Mouse (Mus musculus) limb, embryonic 12.5 days (tissue): ENCODE measurements at regions not wholly inside any gene's neighbourhood (a gene's known extent, or its start where the extent isn't known, plus 50 kb on each side); places are given as distances from the start of the nearest gene placed in this dataset.

ENCODE experiments used
- ATAC-seq: fragments of 200-750 bp; cut with Nextera tagmentation; 2 replicates; pipeline ENCODE4 v1.8.0; 2017; ENCODE audit warnings: low read depth, moderate TSS enrichment; ENCODE audit not compliant: insufficient number of reproducible peaks, insufficient read depth, low FRiP score, low TSS enrichment
- H3K27ac ChIP-seq: fragments of 300-500 bp; sonication (generic); 2 replicates; pipeline ENCODE4 v1.5.1; 2016; ENCODE audit warnings: mild to moderate bottlenecking, moderate library complexity
- H3K27me3 ChIP-seq: fragments of 300-500 bp; sonication (generic); 2 replicates; pipeline ENCODE4 v1.6.1; 2016; ENCODE audit warnings: mild to moderate bottlenecking, moderate library complexity
- H3K36me3 ChIP-seq: fragments of 300-500 bp; sonication (generic); 2 replicates; pipeline ENCODE4 v1.6.1; 2016; ENCODE audit warnings: mild to moderate bottlenecking, moderate library complexity
- H3K4me1 ChIP-seq: fragments of 300-500 bp; sonication (generic); replicated peaks from 2 replicates; pipeline ENCODE4 v1.6.1; 2016
- H3K4me2 ChIP-seq: fragments of 300-500 bp; sonication (generic); 2 replicates; pipeline ENCODE4 v1.6.1; 2016; ENCODE audit warnings: mild to moderate bottlenecking, moderate library complexity
- H3K4me3 ChIP-seq: fragments of 300-500 bp; sonication (generic); replicated peaks from 2 replicates; pipeline ENCODE4 v1.5.1; 2016; ENCODE audit warnings: mild to moderate bottlenecking
- H3K9ac ChIP-seq: fragments of 300-500 bp; sonication (generic); replicated peaks from 2 replicates; pipeline ENCODE4 v1.6.1; 2016; ENCODE audit warnings: mild to moderate bottlenecking, moderate library complexity
- H3K9me3 ChIP-seq: fragments of 300-500 bp; sonication (generic); 2 replicates; pipeline ENCODE4 v1.6.1; 2016; ENCODE audit warnings: mild to moderate bottlenecking, moderate library complexity
- WGBS: fragments of 180-500 bp; shearing (Covaris S2); methylation state at CpG from one replicate; pipeline ENCODE4 v1.1.7; 2016; 5-methylcytosine and 5-hydroxymethylcytosine counted together

DNA sequence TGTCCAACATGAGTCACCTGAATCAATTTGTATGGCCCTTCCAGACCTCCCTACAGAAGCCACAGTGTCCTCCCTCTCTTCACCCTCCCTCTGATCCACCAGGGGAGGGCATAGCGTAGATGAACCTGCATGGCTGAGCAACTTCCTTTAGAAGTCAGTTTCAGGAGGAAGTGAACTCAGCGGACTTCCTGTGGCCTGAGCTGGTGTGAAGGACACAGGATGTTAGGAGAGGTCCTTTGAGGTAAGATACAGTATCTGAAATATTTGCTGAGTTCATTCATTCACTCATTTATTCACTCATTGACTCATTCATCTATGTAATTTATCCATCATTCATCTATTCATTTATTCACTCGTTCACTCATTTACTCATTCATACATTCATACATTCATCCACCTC, 152.6 kb downstream of the Chst1 start:
- WGBS, result 83% methylated on average over 3 of the region's 3 CpGs
- H3K27me3 ChIP-seq, result no peaks in the 10 kb centered on the region

DNA sequence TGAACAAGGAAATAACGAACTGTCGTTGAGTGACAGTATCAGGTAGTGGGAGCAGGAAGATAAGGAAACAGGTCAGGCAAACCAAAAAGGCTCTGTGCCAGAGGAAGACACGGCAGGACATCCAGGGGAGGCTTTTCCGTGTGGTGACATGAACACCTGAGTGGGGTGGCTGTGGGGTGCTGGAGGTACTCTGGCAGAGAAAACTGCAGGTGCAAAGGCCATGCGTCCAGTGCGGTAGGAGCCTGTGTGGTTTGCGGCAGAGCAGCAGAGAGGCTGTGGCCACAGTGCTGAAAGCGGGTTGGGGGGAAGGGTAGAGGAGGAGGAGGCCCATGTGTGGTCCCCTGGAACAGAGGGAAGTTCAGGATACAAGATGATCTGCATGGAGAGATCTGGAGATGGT, 153.3 kb downstream of the Chst1 start:
- Histone ChIP-seq H3K9ac (no peak overlapping the region), H3K4me3 (no peak overlapping the region), H3K4me1 (no peaks in the 10 kb centered on the region), H3K4me2 (no peak overlapping the region), H3K9me3 (no peaks in the 10 kb centered on the region), H3K36me3 (no peaks in the 10 kb centered on the region), H3K27ac (no peak overlapping the region), H3K27me3 (no peaks in the 10 kb centered on the region)
- 82% methylated on average over 8 of the region's 8 CpGs for WGBS
- no peak for ATAC-seq

More for the DNA sequence above, 152.6 kb downstream of the Chst1 start:
- no peaks in the 10 kb centered on the region for H3K36me3 ChIP-seq
- no peak overlapping the region for H3K4me2 ChIP-seq
- no peaks in the 10 kb centered on the region for H3K4me1 ChIP-seq
- H3K9ac ChIP-seq, result no peak overlapping the region
- ATAC-seq, result no peak
- no peak overlapping the region for H3K4me3 ChIP-seq
- no peaks in the 10 kb centered on the region for H3K9me3 ChIP-seq
- no peak overlapping the region for H3K27ac ChIP-seq

DNA sequence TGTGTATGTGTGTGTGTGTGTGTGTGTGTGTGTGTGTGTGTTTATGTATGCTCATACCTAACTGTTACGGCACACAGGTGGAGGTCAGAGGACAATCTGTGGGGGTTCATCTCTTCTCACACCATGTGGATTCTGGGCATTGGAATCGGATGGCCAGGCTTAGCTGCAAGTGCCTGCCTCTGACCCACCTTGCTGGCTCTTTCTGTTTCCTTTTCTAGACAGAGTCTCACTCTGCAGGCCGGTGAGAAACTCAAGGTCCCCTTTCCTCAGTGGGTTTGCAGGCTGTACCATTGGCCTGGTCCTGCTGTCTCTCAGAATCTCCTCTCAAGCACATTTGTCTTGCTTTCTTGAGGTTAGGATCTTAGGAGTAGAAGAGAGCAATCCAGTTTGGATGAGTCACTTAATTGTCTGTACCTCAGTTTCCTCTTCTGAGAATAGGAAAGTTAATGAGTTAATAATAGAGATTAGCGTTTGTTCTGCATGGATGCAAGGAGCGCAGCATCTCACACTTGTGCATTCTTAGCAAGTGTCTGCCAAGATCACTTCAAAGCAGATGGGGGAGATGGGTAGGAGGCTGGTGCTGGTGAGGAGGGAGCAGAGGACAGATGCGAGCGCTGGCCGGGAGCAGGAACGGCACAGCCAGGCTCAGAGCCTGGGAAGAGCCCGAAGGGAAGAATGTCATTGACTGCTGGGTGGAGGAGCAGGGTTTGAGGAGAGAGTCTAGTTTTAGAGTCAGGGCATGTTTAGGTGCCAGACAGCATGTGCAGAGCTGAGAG, 155.2 kb downstream of the Chst1 start:
- Histone ChIP-seq H3K4me1 (no peaks in the 10 kb centered on the region), H3K27ac (no peak overlapping the region), H3K9me3 (no peaks in the 10 kb centered on the region), H3K4me2 (no peak overlapping the region), H3K4me3 (no peak overlapping the region), H3K9ac (no peak overlapping the region), H3K36me3 (no peaks in the 10 kb centered on the region), H3K27me3 (no peaks in the 10 kb centered on the region)
- WGBS, result 45% methylated on average over 10 of the region's 10 CpGs
- ATAC-seq, result no peak

DNA sequence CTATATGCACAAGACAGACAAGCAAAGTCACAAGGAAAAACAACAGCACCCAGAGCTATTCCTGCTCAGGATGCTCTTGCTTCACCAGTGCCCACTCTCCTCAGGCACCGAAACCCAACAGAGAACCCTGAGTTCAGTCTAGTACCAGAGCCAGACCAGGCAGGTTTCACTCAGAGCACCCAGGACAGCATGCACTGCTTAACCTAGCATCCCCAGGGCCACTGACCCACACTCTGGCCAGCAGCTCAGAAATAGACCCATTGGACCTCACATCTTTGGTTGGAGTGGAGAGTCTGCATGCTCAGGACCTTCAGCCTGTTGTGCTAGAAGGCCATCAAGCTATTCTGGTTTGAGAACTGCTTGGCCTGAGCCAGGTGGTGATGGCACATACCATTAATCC, 157.0 kb downstream of the Chst1 start:
- Histone ChIP-seq H3K9me3 (no peaks in the 10 kb centered on the region), H3K36me3 (no peaks in the 10 kb centered on the region), H3K27me3 (no peaks in the 10 kb centered on the region), H3K4me2 (no peak overlapping the region), H3K27ac (no peak overlapping the region), H3K9ac (no peak overlapping the region), H3K4me1 (no peaks in the 10 kb centered on the region), H3K4me3 (no peak overlapping the region)
- no peak for ATAC-seq
- WGBS, result 94% methylated on average over 1 of the region's 1 CpGs

DNA sequence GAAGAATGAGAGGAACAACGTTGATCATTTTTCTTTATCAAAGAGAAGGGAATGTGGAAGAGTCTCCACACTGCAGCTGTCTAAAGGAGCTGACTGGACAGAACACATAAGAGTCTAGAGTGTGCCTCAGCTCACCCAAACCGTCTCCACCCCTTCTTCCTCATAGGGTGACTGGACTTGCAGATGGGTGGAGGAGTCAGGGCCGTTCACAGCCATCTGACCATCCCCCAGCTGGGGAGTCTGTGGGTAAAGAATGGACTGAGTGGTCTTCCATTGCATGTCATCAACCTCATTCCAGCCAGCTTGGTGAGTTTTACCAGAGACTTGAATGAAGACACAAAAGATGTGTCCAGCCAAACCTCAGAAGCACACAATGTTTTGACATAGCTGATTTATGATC, 156.1 kb upstream of the Syt13 start:
- Histone ChIP-seq H3K27ac (no peak overlapping the region), H3K36me3 (no peaks in the 10 kb centered on the region), H3K4me1 (no peaks in the 10 kb centered on the region), H3K9ac (no peak overlapping the region), H3K27me3 (no peaks in the 10 kb centered on the region), H3K4me3 (no peak overlapping the region), H3K9me3 (no peaks in the 10 kb centered on the region), H3K4me2 (no peak overlapping the region)
- ATAC-seq, result no peak
- 62% methylated on average over 3 of the region's 3 CpGs for WGBS

DNA sequence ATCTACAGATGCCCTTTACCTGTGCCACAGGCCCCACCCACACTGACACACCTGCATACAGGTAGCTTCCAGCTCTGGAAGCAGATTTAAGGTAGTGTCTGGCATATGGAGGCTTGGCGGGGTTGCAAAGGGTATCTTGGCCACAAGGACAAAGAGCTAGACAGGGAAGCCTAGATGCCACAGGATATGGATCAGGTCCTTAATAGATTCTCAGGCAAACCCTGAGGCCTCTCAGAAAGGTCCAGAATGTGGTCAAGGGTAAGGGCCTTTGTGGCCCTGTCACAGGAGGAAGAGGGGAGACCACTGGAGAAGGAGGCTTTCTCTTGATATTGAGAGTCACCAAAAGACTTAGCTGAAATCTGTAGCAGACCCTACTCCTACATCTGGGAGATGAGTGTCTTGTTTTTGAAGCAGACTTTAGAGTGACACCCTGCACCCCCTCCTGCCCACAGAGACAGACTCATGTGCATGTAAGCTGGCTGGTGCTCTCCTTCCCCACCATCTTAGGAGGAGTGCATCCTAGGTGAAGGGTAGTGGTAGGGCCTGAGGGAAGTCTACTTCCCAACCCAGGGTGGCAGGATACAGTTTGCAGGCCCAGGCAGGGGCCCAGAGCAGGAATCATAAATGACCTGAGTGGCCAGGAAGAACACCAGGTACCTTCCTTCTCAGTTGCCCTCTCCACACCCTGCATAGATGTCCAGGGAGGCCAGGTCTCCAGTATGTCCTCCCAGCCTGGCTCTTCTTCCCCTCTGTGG, 150.8 kb upstream of the Syt13 start:
- Histone ChIP-seq H3K4me1 (no peaks in the 10 kb centered on the region), H3K9ac (no peak overlapping the region), H3K4me3 (no peak overlapping the region), H3K9me3 (no peaks in the 10 kb centered on the region), H3K4me2 (no peak overlapping the region), H3K36me3 (no peaks in the 10 kb centered on the region), H3K27me3 (0 out of 2 replicates have a peak, but pooled peaks cover 2% of the 10 kb centered on the region), H3K27ac (no peak overlapping the region)
- ATAC-seq, result no peak
- 86% methylated on average over 1 of the region's 1 CpGs for WGBS

DNA sequence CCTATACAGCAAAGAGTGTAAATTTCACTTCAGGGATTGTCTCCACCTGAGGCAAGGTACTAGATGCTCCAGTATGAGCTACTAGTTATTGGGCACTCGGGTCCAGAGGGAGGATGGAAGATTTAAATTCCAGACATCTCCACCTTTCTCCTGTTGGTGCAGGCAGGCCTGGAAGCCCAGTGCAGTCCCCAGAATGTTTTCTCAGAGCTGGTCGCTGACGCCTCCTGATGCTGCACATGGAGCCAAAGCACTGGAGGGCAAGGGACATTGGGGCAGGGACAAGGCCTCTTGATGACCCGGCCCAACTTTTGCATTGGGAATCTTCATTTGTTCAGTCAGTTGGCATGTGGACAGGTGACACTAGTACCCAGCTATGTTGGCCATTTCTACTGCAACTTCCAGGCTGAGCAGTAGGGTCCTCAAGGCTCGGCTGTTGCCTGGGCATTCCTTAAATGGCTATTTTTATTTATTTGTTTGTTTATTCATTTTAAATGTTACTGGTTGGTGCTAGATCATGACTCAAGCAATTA, 147.4 kb upstream of the Syt13 start:
- WGBS, result 86% methylated on average over 5 of the region's 5 CpGs
- Histone ChIP-seq H3K36me3 (no peaks in the 10 kb centered on the region), H3K4me3 (no peak overlapping the region), H3K9ac (no peak overlapping the region), H3K27me3 (0 out of 2 replicates have a peak, but pooled peaks cover 2% of the 10 kb centered on the region), H3K9me3 (no peaks in the 10 kb centered on the region), H3K4me2 (no peak overlapping the region), H3K27ac (no peak overlapping the region), H3K4me1 (no peaks in the 10 kb centered on the region)
- ATAC-seq, result no peak

DNA sequence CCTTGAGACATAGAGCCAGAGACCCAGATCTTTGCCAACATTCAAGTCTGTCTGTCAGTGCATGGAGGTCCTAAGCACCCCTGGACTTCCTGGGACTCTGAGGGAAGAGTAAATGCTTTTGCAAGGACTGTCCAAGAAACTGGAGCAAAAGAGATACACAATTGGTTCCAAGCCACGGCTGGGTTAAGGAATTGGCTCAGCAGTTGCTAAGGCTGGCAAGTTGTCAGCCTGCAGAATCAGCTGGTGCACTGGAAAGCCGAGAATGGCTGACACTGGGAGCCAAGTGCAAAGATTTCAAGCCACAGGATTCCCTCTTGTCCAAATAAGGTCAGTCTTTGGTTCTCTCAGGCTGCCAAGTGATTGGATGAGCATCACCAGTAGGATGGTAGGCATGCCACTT, 146.8 kb upstream of the Syt13 start:
- Histone ChIP-seq H3K9ac (no peak overlapping the region), H3K4me1 (no peaks in the 10 kb centered on the region), H3K27ac (no peak overlapping the region), H3K9me3 (no peaks in the 10 kb centered on the region), H3K4me2 (no peak overlapping the region), H3K36me3 (no peaks in the 10 kb centered on the region), H3K27me3 (0 out of 2 replicates have a peak, but pooled peaks cover 2% of the 10 kb centered on the region), H3K4me3 (no peak overlapping the region)
- no peak for ATAC-seq
- 65% methylated on average over 2 of the region's 2 CpGs for WGBS

DNA sequence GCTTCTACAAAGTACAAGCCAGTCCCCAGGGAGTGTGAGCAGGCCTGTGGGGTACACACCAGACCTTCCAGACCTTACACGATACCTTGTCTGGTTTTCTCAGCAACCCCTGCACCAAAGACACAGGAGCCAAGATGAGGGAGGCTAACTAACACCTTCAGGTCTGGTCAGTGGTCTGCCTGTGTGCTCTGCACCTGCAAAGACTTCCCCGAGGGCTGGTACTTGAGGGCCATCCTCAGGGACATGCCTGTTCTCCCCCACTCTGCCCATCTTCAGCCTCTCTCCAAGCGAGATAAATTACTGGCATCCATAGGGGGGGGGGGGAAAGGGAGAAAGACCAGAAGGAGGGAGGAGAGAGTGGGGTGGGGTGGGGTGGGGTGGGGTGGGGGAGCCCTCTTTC, 145.8 kb upstream of the Syt13 start:
- ATAC-seq, result no peak
- Histone ChIP-seq H3K36me3 (no peaks in the 10 kb centered on the region), H3K4me2 (no peak overlapping the region), H3K27ac (no peak overlapping the region), H3K9me3 (no peaks in the 10 kb centered on the region), H3K4me1 (no peaks in the 10 kb centered on the region), H3K27me3 (0 out of 2 replicates have a peak, but pooled peaks cover 2% of the 10 kb centered on the region), H3K4me3 (no peak overlapping the region), H3K9ac (no peak overlapping the region)
- WGBS, result 59% methylated on average over 3 of the region's 3 CpGs

DNA sequence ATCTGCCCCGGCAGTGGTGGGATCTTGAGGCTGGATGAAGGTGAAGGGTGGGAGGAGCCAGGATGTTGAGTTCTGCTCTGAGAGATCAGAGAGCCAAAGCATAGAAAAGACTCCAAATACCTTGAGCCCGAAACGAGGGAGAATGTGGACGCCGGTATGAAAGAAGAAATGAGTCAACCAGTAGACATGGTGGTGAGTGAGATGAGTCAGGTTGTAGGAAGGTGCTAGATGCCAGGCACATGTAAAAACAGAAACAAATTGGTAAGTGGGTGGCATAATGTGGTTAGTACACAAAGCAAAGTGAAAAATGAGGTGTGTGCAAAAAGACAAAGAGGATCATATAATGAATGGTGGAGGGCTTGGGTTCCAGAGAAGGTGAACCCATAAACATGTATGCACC, 144.8 kb upstream of the Syt13 start:
- Histone ChIP-seq H3K9me3 (no peaks in the 10 kb centered on the region), H3K36me3 (no peaks in the 10 kb centered on the region), H3K27ac (no peak overlapping the region), H3K9ac (no peak overlapping the region), H3K4me3 (no peak overlapping the region), H3K27me3 (0 out of 2 replicates have a peak, but pooled peaks cover 2% of the 10 kb centered on the region), H3K4me2 (no peak overlapping the region), H3K4me1 (no peaks in the 10 kb centered on the region)
- ATAC-seq, result no peak
- WGBS, result 84% methylated on average over 5 of the region's 5 CpGs

DNA sequence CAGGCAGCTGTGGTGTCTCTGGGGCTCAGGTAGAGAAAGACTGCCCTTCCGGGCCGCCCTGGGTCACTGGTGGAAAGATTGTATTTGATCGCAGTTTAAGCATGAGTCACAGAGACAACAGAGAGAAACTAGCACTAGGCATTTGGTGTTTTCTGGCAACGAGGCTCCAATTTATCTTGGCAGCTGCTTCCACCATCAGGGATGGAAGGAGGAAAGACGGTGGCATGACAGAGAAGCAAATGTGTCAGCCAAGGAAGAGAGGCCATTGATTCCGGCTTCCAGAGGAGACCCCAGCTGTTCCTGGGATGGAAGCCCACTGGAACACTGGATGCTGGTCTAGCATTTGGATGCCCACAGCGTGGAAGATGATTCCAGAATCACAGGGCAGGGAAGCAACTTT, 142.3 kb upstream of the Syt13 start:
- Histone ChIP-seq H3K4me2 (no peak overlapping the region), H3K4me1 (no peaks in the 10 kb centered on the region), H3K9me3 (no peaks in the 10 kb centered on the region), H3K27ac (no peak overlapping the region), H3K36me3 (no peaks in the 10 kb centered on the region), H3K27me3 (no peaks in the 10 kb centered on the region), H3K4me3 (no peak overlapping the region), H3K9ac (no peak overlapping the region)
- ATAC-seq, result no peak
- WGBS, result 77% methylated on average over 7 of the region's 7 CpGs
